Mouse (Mus musculus) ES-E14 (cell line): Measurements from ENCODE around the gene Rfng.

Source experiments
- CHD2 ChIP-seq: IDR thresholded peaks from 2 replicates; pipeline ENCODE4 v1.6.1; 2014; ENCODE audit warnings: mild to moderate bottlenecking, low read depth, low read length, inconsistent platforms
- HCFC1 ChIP-seq: IDR thresholded peaks from 2 replicates; pipeline ENCODE4 v1.6.1; 2012; ENCODE audit warnings: low read length, inconsistent platforms, borderline replicate concordance; ENCODE audit not compliant: insufficient read depth
- ZNF384 ChIP-seq: IDR thresholded peaks from 2 replicates; pipeline ENCODE4 v1.6.1; 2012; ENCODE audit warnings: low read depth, low read length, inconsistent platforms

GRCm38 (mm10) chr11:120818251-120818650 is 34.2 kb upstream of the Rfng start:
- no peak for TF ChIP-seq ZNF384
- no peak for TF ChIP-seq CHD2
- TF ChIP-seq HCFC1, result no peak
